Mouse (Mus musculus): ENCODE data around the gene Fn3k.

GRCm38 (mm10) chr11:121417971-121418370 lies 16.7 kb upstream of the Fn3k start:
- TF ChIP-seq GATA1 (IDR thresholded peaks at IDR 0.05; ENCODE audit: borderline replicate concordance, low read length) = no peak
- no peak for TF ChIP-seq CTCF (IDR thresholded peaks at IDR 0.05; ENCODE audit: low read depth, low read length)

Data from G1E (cell line).